Mouse (Mus musculus) olfactory bulb, adult 2 months (tissue): ENCODE measurements around the gene Aldh3a1.

Experiments
- CTCF ChIP-seq: fragments of 200-500 bp; IDR thresholded peaks from 2 replicates; pipeline ENCODE4 v1.5.1; 2012; ENCODE audit warnings: low read depth, mild to moderate bottlenecking, low read length, moderate library complexity; ENCODE audit not compliant: insufficient read depth
- POLR2A ChIP-seq: fragments of 200-500 bp; IDR thresholded peaks from 2 replicates; pipeline ENCODE4 v1.6.1; 2012; ENCODE audit warnings: mild to moderate bottlenecking, low read depth, low read length, moderate library complexity; ENCODE audit not compliant: insufficient read depth

DNA sequence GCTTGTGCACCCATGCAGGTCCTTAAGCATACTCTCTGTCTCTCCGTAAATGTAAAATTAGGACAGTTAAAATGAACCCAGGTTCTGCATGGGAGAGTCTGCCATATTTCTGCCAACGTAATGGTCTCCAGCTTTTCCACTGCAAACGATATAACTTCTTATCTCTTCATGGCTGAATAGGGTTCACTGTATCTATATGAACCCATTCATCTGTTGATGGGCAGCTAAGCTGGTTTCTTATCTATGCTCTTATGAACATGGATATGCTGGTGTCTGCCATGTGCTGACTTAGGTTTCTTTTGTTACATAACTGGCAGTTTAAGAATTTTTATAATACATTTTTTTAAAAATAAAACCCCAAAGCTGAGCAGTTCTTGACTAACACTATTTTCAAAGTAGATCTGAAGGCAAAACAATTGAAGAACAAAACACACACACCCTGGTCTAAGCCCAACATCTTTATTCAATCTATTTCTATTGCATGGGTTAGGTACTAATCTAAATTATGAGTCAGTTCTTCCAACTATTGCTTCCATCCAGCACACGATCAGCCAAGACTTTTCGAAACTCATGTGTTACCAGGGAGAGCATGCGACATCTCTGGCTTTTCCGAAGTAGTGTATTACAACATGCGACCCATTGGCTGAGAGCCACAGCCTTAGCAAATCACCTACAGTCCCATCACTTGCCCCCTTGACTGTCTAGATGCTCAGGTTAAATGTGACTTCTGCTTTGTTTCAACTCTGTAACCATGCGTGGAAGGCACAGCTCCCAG lies 15.8 kb downstream of the Aldh3a1 start:
- TF ChIP-seq POLR2A (no peak), CTCF (no peak)
